Mouse (Mus musculus): ENCODE measurements around the gene Prr29. TPM values are rescaled to one million over a fixed set of nuclear protein-coding genes. Genes with fewer than 3 reads are reported as not detected.

The Prr29 gene
- polyA plus RNA-seq, 1 experiment: 0.32 TPM

DNA sequence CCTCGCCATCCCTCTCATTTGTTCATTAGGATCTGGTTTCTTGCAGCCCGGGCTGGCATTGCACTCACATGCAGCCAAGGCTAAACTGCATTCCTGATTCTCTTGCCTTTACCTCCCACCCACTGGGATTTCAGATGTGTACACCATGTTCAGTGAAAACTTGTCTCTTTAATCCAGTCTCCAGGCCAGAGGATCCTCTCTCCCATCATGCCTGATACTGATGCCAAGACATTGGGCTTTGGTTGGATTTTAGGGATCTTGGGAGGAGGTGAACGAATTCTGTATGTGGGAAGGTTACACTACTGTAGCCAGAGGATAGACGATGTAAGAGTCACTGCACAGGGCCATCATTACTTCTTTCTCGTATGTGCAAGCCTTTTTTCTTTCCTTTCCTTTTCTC, 59.9 kb downstream of the Prr29 start:
- no peak overlapping the region for H3K4me2 ChIP-seq (ENCODE audit: low read depth)
- no peak overlapping the region for H3ac ChIP-seq (ENCODE audit: control insufficient read depth, insufficient read length)
- H3K27me3 ChIP-seq (ENCODE audit: control insufficient read depth, insufficient read depth, insufficient read length): no peaks in the 10 kb centered on the region
- no peaks in the 10 kb centered on the region for H3K79me2 ChIP-seq (ENCODE audit: control insufficient read depth, insufficient read depth)
- TF ChIP-seq E2F4 (IDR thresholded peaks at IDR 0.05; ENCODE audit: insufficient read depth): no peak
- no peak for TF ChIP-seq MAX (IDR thresholded peaks at IDR 0.05; ENCODE audit: low read depth)
- TF ChIP-seq MYOG (IDR thresholded peaks at IDR 0.05; ENCODE audit: control insufficient read depth in 1 of 3, insufficient read depth in 1 of 3, insufficient read length in 2 of 3, low read depth in 2 of 3): no peak
- TF ChIP-seq SRF (IDR thresholded peaks at IDR 0.05; ENCODE audit: control insufficient read depth, insufficient read length, low read depth): no peak
- no peak for TF ChIP-seq POLR2A (IDR thresholded peaks at IDR 0.05; ENCODE audit: insufficient read length, low read depth)
- TF ChIP-seq REST (IDR thresholded peaks at IDR 0.05; ENCODE audit: insufficient read depth, insufficient read length): no peak
- no peak for TF ChIP-seq TCF3 (IDR thresholded peaks at IDR 0.05; ENCODE audit: insufficient read length, low read depth)
- TF ChIP-seq CEBPB (IDR thresholded peaks at IDR 0.05; ENCODE audit: insufficient read depth, poor library complexity, severe bottlenecking): no peak
- H3K36me3 ChIP-seq (ENCODE audit: control insufficient read depth, insufficient read depth): peaks cover 58% of the 10 kb centered on the region
- H3K4me3 ChIP-seq: no peak overlapping the region

DNA sequence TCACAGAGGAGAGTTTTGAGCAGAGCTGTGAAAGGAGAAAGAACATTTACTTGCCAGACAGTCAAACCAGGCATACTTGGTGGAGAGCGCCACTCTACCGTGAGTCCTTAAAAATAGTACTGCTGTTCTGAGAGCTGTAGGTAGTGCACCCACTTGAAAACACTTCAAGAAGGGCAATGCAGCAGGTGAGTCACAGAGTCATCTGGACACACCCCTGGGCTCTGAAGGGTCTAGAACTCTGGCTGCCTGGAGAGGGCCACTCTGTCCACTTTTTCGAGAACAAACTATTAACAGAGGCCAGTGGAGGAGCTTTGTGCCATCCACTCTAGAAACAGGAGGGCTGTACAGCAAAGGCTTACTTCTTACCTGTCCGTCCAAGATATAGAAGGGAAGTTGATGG, 61.2 kb downstream of the Prr29 start:
- TF ChIP-seq SRF (IDR thresholded peaks at IDR 0.05; ENCODE audit: control insufficient read depth, insufficient read length, low read depth) (no peak), CEBPB (IDR thresholded peaks at IDR 0.05; ENCODE audit: insufficient read depth, poor library complexity, severe bottlenecking) (no peak), POLR2A (IDR thresholded peaks at IDR 0.05; ENCODE audit: insufficient read length, low read depth) (no peak), MYOG (IDR thresholded peaks at IDR 0.05; ENCODE audit: control insufficient read depth in 1 of 3, insufficient read depth in 1 of 3, insufficient read length in 2 of 3, low read depth in 2 of 3) (no peak), POLR2AphosphoS2 (IDR thresholded peaks at IDR 0.05; ENCODE audit: insufficient read length, low read depth) (no peak), USF1 (IDR thresholded peaks at IDR 0.05; ENCODE audit: low read depth) (no peak), MYOD1 (IDR thresholded peaks at IDR 0.05; ENCODE audit: control insufficient read depth in 1 of 3, insufficient read length in 2 of 3, low read depth in 2 of 3) (no peak), E2F4 (IDR thresholded peaks at IDR 0.05; ENCODE audit: insufficient read depth) (no peak), TCF3 (IDR thresholded peaks at IDR 0.05; ENCODE audit: insufficient read length, low read depth) (no peak), REST (IDR thresholded peaks at IDR 0.05; ENCODE audit: insufficient read depth, insufficient read length) (no peak), MAX (IDR thresholded peaks at IDR 0.05; ENCODE audit: low read depth) (no peak), TCF12 (IDR thresholded peaks at IDR 0.05; ENCODE audit: insufficient read depth, poor library complexity, severe bottlenecking) (no peak)
- H3K36me3 ChIP-seq (ENCODE audit: control insufficient read depth, insufficient read depth): peaks cover 56% of the 10 kb centered on the region
- H3K27me3 ChIP-seq (ENCODE audit: control insufficient read depth, insufficient read depth, insufficient read length): no peaks in the 10 kb centered on the region
- no peaks in the 10 kb centered on the region for H3K79me2 ChIP-seq (ENCODE audit: control insufficient read depth, insufficient read depth)
- no peak overlapping the region for H3K4me3 ChIP-seq
- no peak overlapping the region for H3K4me2 ChIP-seq (ENCODE audit: low read depth)
- H3ac ChIP-seq (ENCODE audit: control insufficient read depth, insufficient read length): no peak overlapping the region

Other genes with a start within 250 kb of the Prr29 start
- gene Gm10840, start 204.6 kb upstream of the Prr29 start, polyA plus RNA-seq (2012; fragmentation: generic; extraction: Trizol): not detected
- gene Limd2, start 204.6 kb upstream of the Prr29 start, polyA plus RNA-seq (2012; fragmentation: generic; extraction: Trizol): 36.4 TPM
- gene Strada, start 163.3 kb upstream of the Prr29 start, polyA plus RNA-seq (2012; fragmentation: generic; extraction: Trizol): 25.9 TPM
- gene Ccdc47, start 149.1 kb upstream of the Prr29 start, polyA plus RNA-seq (2012; fragmentation: generic; extraction: Trizol): 31.6 TPM
- 22.0 TPM for gene Ddx42, start 148.5 kb upstream of the Prr29 start, polyA plus RNA-seq (2012; fragmentation: generic; extraction: Trizol)
- gene Ftsj3, start 109.4 kb upstream of the Prr29 start, polyA plus RNA-seq (2012; fragmentation: generic; extraction: Trizol): 36.1 TPM
- 305 TPM for gene Psmc5, start 109.3 kb upstream of the Prr29 start, polyA plus RNA-seq (2012; fragmentation: generic; extraction: Trizol)
- gene Smarcd2, start 92.5 kb upstream of the Prr29 start, polyA plus RNA-seq (2012; fragmentation: generic; extraction: Trizol): 42.9 TPM
- gene Tcam1, start 88.8 kb upstream of the Prr29 start, polyA plus RNA-seq (2012; fragmentation: generic; extraction: Trizol): 0.11 TPM
- gene Gh, start 63.6 kb upstream of the Prr29 start, polyA plus RNA-seq (2012; fragmentation: generic; extraction: Trizol): not detected
- not detected for gene Cd79b, start 50.7 kb upstream of the Prr29 start, polyA plus RNA-seq (2012; fragmentation: generic; extraction: Trizol)
- 15.3 TPM for gene Scn4a, start 12.2 kb upstream of the Prr29 start, polyA plus RNA-seq (2012; fragmentation: generic; extraction: Trizol)
- not detected for gene Icam2, start 22.6 kb downstream of the Prr29 start, polyA plus RNA-seq (2012; fragmentation: generic; extraction: Trizol)
- gene Ern1, start 122.4 kb downstream of the Prr29 start, polyA plus RNA-seq (2012; fragmentation: generic; extraction: Trizol): 20.4 TPM
- 7.0 TPM for gene Tex2, start 248.0 kb downstream of the Prr29 start, polyA plus RNA-seq (2012; fragmentation: generic; extraction: Trizol)

Data from myocyte (in vitro differentiated cells).